Mouse (Mus musculus) kidney, adult 2 months (tissue): ENCODE data around the gene Efcab8. TPM values are rescaled to one million over a fixed set of nuclear protein-coding genes. Genes with fewer than 3 reads are reported as not detected.

ENCODE experiments used
- DNase-seq: peaks from one replicate; pipeline ENCODE4 v3.0.0; 2021
- H3K27ac ChIP-seq: fragments of 200-500 bp; 2 replicates; pipeline ENCODE4 v1.5.1; 2012; ENCODE audit warnings: low read depth, low read length, control low read depth, inconsistent platforms; ENCODE audit not compliant: insufficient read depth
- H3K27me3 ChIP-seq: fragments of 200-500 bp; replicated peaks from 2 replicates; pipeline ENCODE4 v1.6.1; 2012; ENCODE audit warnings: mild to moderate bottlenecking, moderate library complexity, low read length, inconsistent platforms; ENCODE audit not compliant: control insufficient read depth, insufficient read depth
- H3K36me3 ChIP-seq: fragments of 200-500 bp; 2 replicates; pipeline ENCODE4 v1.6.1; 2012; ENCODE audit warnings: mild to moderate bottlenecking, moderate library complexity, low read length, inconsistent platforms; ENCODE audit not compliant: control insufficient read depth, insufficient read depth
- H3K4me1 ChIP-seq: fragments of 200-500 bp; 2 replicates; pipeline ENCODE4 v1.6.1; 2011; ENCODE audit warnings: low read length; ENCODE audit not compliant: control insufficient read depth, insufficient read depth
- H3K4me3 ChIP-seq: fragments of 200-500 bp; 2 replicates; pipeline ENCODE4 v1.5.1; 2011; ENCODE audit warnings: mild to moderate bottlenecking, low read depth, low read length, control low read depth; ENCODE audit not compliant: insufficient read depth
- CTCF ChIP-seq: fragments of 200-500 bp; conservative IDR thresholded peaks from 2 replicates; pipeline ENCODE4 v1.5.1; 2011; ENCODE audit warnings: low read depth, mild to moderate bottlenecking, control low read depth, low read length, moderate library complexity, mixed read lengths; ENCODE audit not compliant: insufficient read depth, insufficient read length
- POLR2A ChIP-seq: fragments of 200-500 bp; IDR thresholded peaks from one replicate; pipeline ENCODE4 v1.6.1; 2011; ENCODE audit warnings: low read depth, low read length, control low read depth
- WGBS: fragments of 180-500 bp; shearing (Covaris S2); methylation state at CpG from one replicate; pipeline ENCODE4 v1.1.7; 2018; 5-methylcytosine and 5-hydroxymethylcytosine counted together
- polyA plus RNA-seq: library from polyadenylated mRNA; depleted of rRNA; stranded (reverse); fragments of >200 nt; gene quantifications from 2 replicates; pipeline ENCODE4 v1.2.3, GENCODE M21; 2012; rRNA removed

Efcab8 gene
- polyA plus RNA-seq = 0.14 and 0.20 TPM in 2 replicates

DNA sequence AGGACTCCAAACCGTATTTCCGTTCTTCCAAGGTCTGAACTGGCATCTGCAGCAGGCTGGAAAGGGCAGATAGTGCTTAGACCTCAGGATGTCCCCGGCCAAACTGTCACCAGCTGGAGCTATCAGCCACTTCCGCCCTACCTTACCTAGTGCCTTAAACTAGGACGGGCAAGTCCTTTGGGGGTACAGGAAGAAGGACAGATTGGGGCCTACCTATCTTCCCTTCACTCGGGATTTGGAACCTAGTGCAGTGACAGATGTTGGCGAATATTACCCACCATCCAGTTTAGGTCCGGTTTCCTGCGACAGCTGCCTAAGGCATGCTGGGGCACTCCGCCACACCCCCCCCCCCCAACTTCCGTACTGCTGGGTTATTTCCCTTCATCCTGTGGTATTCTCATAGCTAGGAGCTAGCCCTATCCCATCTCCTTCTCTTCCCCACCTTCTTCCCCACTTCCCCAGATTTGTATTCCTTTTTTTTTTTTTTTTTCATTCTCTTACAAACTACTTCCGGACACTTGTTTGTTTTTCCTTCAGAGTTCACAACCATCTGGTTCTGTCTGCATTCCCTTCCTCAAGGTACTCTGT is at the start of gene Efcab8:
TSS of gene Efcab8 (plus strand) at position 538 of the 588 bp plus-strand sequence.
- Histone ChIP-seq H3K4me1 (no peaks in the 10 kb centered on the region), H3K4me3 (peak within 1 kb of the TSS; percentile 27; the same call in 1 of the 2 replicates), H3K27me3 (no peaks in the 10 kb centered on the region), H3K36me3 (no peaks in the 10 kb centered on the region), H3K27ac (no peak within 1 kb of the TSS)
- TF ChIP-seq CTCF (no peak), POLR2A (no peak)
- WGBS = 33% methylated on average over 12 of the region's 12 CpGs
- DNase-seq = no peak

DNA sequence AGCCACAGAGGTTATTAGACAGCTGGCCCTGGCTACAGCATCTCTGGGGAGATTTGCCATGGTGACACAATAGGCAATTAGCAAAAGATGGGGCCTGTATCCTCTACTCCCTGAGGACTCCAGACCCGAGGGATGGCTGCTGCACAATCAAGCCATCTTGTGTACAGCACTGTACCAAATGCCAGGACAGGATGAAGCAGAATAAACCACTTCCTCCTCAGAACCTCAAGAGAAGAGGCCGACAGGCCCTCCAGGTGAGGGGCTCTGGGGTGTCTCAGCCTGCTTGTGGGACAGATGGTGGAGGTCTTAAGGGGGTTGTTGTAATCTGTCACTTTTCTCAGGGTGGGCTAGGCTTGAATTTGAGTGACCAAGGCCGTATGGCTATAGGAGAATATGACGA is 45.7 kb upstream of the Efcab8 start:
- H3K4me3 ChIP-seq = no peak overlapping the region
- no peaks in the 10 kb centered on the region for H3K4me1 ChIP-seq
- TF ChIP-seq CTCF = no peak
- H3K27ac ChIP-seq = no peak overlapping the region
- no peaks in the 10 kb centered on the region for H3K27me3 ChIP-seq
- no peaks in the 10 kb centered on the region for H3K36me3 ChIP-seq
- DNase-seq = no peak
- WGBS = 83% methylated on average over 4 of the region's 4 CpGs

DNA sequence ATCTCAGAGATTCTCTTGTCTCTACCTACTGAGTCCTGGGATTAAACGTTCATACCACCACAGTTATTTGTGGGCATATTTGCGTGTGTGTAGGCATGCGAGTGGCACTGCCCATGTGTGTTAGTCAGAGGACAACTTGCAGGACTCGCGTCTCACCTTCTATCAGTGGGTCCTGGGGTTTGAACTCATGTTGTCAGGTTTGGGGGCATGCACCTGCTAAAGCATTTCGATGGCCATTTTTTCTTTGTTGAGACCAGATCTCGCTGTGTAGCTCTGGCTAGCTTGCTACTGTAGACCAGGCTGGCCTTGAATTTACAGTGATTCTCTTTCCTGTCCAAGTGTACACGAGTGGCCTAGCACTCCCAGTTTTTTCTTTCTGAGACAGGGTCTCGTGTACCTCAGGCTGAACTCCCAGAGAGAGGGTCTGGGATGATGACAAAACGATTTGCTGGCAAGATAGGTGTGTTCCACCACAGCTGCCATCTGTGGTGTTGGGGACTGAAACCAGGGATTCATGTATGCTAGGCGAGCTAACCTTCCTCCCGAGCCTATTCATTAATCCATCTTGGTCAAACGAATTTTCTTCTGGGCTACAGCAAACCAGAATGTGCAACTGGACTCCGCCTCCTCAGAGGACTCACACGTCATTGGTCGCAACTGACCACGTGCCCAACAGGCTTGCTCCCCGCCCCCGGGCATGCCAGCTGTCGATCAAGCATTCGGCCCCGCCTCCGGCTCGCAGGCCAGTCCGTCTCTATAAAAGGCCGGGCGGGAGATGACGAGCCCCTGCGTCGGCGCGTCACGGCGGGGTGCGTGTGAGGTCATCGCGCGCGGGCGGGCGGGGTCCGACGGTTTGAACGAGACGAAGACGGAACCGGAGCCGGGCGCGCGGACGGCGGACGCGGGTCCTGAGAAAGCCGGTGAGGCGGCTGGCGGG is 39.0 kb upstream of the Efcab8 start, which contains the start of gene Mapre1:
TSS of gene Mapre1 (plus strand) at position 775 of the 937 bp plus-strand sequence.
- TF ChIP-seq CTCF = no peak
- no peak for TF ChIP-seq POLR2A

DNA sequence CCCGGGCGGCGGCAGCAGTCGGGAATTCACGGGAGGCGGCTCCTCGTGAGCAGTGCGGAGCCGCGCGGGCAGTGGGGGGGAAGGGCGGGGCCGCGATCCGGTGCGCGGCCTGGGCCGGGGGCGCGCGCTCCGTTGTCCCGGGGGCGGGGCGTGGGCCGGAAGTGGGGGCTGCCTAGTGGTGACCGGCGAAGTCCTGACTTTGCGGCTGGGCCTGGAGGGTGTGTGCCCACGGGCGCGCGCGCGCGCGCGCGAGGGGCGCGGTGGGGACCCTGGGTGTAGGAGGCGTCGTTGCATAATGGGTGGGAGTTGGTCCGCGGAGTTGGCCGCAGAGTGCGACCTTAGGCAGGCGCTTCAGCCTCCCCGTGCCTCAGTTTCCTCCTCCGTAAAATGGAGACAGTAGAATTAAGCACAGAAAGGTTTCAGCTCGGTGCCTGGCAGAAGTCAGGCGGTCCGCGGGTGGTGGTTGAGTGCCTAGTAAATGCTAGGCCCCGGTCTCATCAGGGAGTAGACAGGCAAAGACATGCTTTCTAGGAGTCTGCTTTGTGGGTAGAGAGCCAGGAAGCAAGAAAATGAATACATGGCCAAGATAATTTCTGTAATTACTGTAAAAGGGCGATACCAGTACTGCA is 38.2 kb upstream of the Efcab8 start:
- 1% methylated on average over 56 of the region's 56 CpGs for WGBS
- H3K27ac ChIP-seq = peak overlapping the region; percentile 71

More for the DNA sequence above, 39.0 kb upstream of the Efcab8 start, which contains the start of gene Mapre1:
- no peaks in the 10 kb centered on the region for H3K36me3 ChIP-seq
- H3K4me3 ChIP-seq = peak within 1 kb of the TSS; percentile 96
- H3K27me3 ChIP-seq = no peaks in the 10 kb centered on the region
- H3K4me1 ChIP-seq = peaks cover 22% of the 10 kb centered on the region
- H3K27ac ChIP-seq = peak within 1 kb of the TSS; percentile 71
- 11% methylated on average over 58 of the region's 58 CpGs for WGBS
- DNase-seq = peak; percentile 100

DNA sequence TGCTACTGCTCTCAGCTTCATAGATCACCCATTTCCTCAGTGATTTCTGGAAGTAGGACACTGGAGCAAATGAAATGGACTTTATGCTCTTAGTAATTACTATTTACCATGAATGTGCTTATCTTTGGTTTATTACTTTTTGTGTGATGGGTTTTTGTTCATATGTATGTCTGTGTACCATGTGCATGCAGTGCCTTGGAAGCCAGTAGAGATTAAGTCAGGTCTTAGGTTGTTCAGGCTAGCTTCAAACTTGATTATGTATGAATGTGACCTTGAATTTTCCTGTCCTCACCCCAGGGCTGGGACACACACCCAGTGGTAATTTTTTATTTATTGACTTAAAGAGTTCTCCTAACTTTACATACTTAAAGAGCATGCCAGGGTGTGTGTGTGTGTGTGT is 31.7 kb upstream of the Efcab8 start:
- Histone ChIP-seq H3K27me3 (no peaks in the 10 kb centered on the region), H3K4me1 (peaks cover 8% of the 10 kb centered on the region), H3K36me3 (no peaks in the 10 kb centered on the region; the same call in 1 of the 2 replicates), H3K4me3 (no peak overlapping the region), H3K27ac (no peak overlapping the region)
- TF ChIP-seq CTCF = no peak
- no peak for TF ChIP-seq POLR2A
- DNase-seq = no peak

More for the DNA sequence above, 38.2 kb upstream of the Efcab8 start:
- H3K27me3 ChIP-seq = no peaks in the 10 kb centered on the region
- H3K36me3 ChIP-seq = no peaks in the 10 kb centered on the region
- TF ChIP-seq POLR2A = no peak
- no peak for TF ChIP-seq CTCF
- peak overlapping the region; percentile 96 for H3K4me3 ChIP-seq
- peaks cover 22% of the 10 kb centered on the region for H3K4me1 ChIP-seq
- DNase-seq = no peak

DNA sequence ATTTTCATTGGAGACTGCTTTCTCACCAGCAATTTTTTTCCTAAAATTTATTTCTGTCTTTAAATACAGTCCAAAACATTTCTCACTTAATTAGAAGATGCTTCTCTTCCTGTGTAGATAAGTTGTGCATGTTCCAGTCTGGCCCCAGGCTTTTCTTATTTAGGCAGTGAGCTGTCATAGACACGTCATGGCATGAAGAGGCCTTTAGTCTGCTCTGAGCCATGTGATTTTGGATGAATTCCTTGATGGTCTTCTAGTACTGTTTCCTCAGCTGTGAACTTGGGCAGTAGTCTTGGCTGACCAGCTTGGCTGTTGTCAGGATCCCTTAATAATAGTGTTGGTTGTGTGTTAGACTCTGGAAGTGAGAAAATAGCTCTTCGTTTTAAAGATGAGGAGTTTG is 29.4 kb upstream of the Efcab8 start:
- DNase-seq = no peak

DNA sequence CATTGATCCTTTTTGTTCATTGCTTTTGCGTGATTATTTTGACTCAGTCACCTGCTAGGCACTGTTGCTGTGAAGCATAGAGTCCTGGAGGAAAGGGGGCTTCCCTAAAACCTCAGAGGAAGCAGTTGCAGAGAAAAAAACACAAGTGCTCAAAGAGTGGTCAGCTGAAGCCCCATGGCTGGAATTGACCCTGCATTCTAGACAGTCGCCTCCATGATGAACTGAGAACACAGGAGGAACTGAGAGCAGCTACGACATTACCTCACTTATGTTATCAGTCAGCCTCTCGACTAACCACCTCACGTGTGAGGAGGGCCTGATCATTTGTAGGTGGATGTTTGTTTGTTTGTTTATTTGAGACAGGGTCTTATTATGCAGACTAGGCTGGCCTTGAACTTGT is 17.6 kb upstream of the Efcab8 start:
- H3K27me3 ChIP-seq = no peaks in the 10 kb centered on the region
- no peaks in the 10 kb centered on the region for H3K4me1 ChIP-seq
- 91% methylated on average over 5 of the region's 5 CpGs for WGBS
- DNase-seq = no peak
- H3K36me3 ChIP-seq = peaks cover 11% of the 10 kb centered on the region
- no peak overlapping the region for H3K4me3 ChIP-seq
- no peak for TF ChIP-seq POLR2A
- no peak for TF ChIP-seq CTCF
- no peak overlapping the region for H3K27ac ChIP-seq

More for the DNA sequence above, 29.4 kb upstream of the Efcab8 start:
- TF ChIP-seq CTCF (no peak), POLR2A (no peak)
- no peak overlapping the region for H3K4me3 ChIP-seq
- no peaks in the 10 kb centered on the region; the same call in 1 of the 2 replicates for H3K36me3 ChIP-seq
- peaks cover 6% of the 10 kb centered on the region for H3K4me1 ChIP-seq
- 70% methylated on average over 2 of the region's 2 CpGs for WGBS
- no peaks in the 10 kb centered on the region for H3K27me3 ChIP-seq
- H3K27ac ChIP-seq = peak overlapping the region; percentile 31; the same call in 1 of the 2 replicates
